Mouse (Mus musculus): ENCODE measurements around the gene Cox8a.

GRCm38 (mm10) chr19:7190986-7191385 lies 26.4 kb downstream of the Cox8a start:
- TF ChIP-seq CTCF (IDR thresholded peaks at IDR 0.05; ENCODE audit: low read depth, low read length) (no peak), POLR2AphosphoS5 (IDR thresholded peaks at IDR 0.05; ENCODE audit: insufficient replicate concordance, low read depth, low read length) (no peak), GATA2 (IDR thresholded peaks at IDR 0.05; ENCODE audit: borderline replicate concordance, low read depth, low read length) (no peak)

All from G1E (cell line).